Mouse (Mus musculus): ENCODE measurements at regions not wholly inside any gene's neighbourhood (a gene's known extent, or its start where the extent isn't known, plus 50 kb on each side); places are given as distances from the start of the nearest gene placed in this dataset.

- Histone ChIP-seq H3K9me3 (no peaks in the 10 kb centered on the region), H3K4me2 (no peak overlapping the region), H3K27ac (no peak overlapping the region), H3K27me3 (peaks cover 40% of the 10 kb centered on the region), H3K36me3 (no peaks in the 10 kb centered on the region), H3K9ac (no peak overlapping the region), H3K4me1 (peaks cover 5% of the 10 kb centered on the region), H3K4me3 (no peak overlapping the region)
- WGBS = 30% methylated on average over 5 of the region's 5 CpGs
- no peak for ATAC-seq (ENCODE audit: insufficient number of reproducible peaks, low FRiP score, low TSS enrichment, low read depth)
Measured at GRCm38 (mm10) chr13:72370997-72371396, 257.6 kb upstream of the Irx2 start.

GRCm38 (mm10) chr13:72393366-72393765, 235.3 kb upstream of the Irx2 start:
- ATAC-seq (ENCODE audit: insufficient number of reproducible peaks, low FRiP score, low TSS enrichment, low read depth) = no peak
- WGBS = 88% methylated on average over 2 of the region's 2 CpGs
- H3K27ac ChIP-seq = no peak overlapping the region
- H3K4me1 ChIP-seq = no peaks in the 10 kb centered on the region
- H3K4me2 ChIP-seq = no peak overlapping the region
- no peak overlapping the region for H3K9ac ChIP-seq
- no peaks in the 10 kb centered on the region for H3K27me3 ChIP-seq
- no peaks in the 10 kb centered on the region for H3K9me3 ChIP-seq
- H3K36me3 ChIP-seq = no peaks in the 10 kb centered on the region
- H3K4me3 ChIP-seq = no peak overlapping the region

GRCm38 (mm10) chr13:72400677-72401076, 227.9 kb upstream of the Irx2 start:
- peak; percentile 68; the same call in 1 of the 2 replicates for ATAC-seq (ENCODE audit: insufficient number of reproducible peaks, low FRiP score, low TSS enrichment, low read depth)
- Histone ChIP-seq H3K27me3 (no peaks in the 10 kb centered on the region), H3K9me3 (no peaks in the 10 kb centered on the region), H3K4me1 (peaks cover 12% of the 10 kb centered on the region; the same call in 1 of the 2 replicates), H3K36me3 (no peaks in the 10 kb centered on the region), H3K4me3 (no peak overlapping the region), H3K4me2 (peak overlapping the region; percentile 34), H3K27ac (no peak overlapping the region), H3K9ac (no peak overlapping the region)
- 1% methylated on average over 10 of the region's 10 CpGs for WGBS

- Histone ChIP-seq H3K4me1 (no peaks in the 10 kb centered on the region), H3K4me3 (no peak overlapping the region), H3K36me3 (no peaks in the 10 kb centered on the region), H3K9me3 (no peaks in the 10 kb centered on the region), H3K4me2 (no peak overlapping the region), H3K9ac (no peak overlapping the region), H3K27me3 (no peaks in the 10 kb centered on the region), H3K27ac (no peak overlapping the region)
- WGBS = 83% methylated on average over 11 of the region's 11 CpGs
- ATAC-seq (ENCODE audit: insufficient number of reproducible peaks, low FRiP score, low TSS enrichment, low read depth) = no peak
Measured at GRCm38 (mm10) chr13:72409238-72409965, 219.2 kb upstream of the Irx2 start.

- Histone ChIP-seq H3K27ac (no peak overlapping the region), H3K4me2 (no peak overlapping the region), H3K36me3 (no peaks in the 10 kb centered on the region), H3K4me3 (no peak overlapping the region), H3K9me3 (no peaks in the 10 kb centered on the region), H3K9ac (no peak overlapping the region), H3K27me3 (no peaks in the 10 kb centered on the region), H3K4me1 (no peaks in the 10 kb centered on the region)
- ATAC-seq (ENCODE audit: insufficient number of reproducible peaks, low FRiP score, low TSS enrichment, low read depth) = no peak
- 91% methylated on average over 4 of the region's 4 CpGs for WGBS
Measured at GRCm38 (mm10) chr13:72412656-72413055, 216.0 kb upstream of the Irx2 start.

- H3K4me1 ChIP-seq = no peaks in the 10 kb centered on the region
- no peaks in the 10 kb centered on the region for H3K9me3 ChIP-seq
Measured at GRCm38 (mm10) chr13:72416981-72417380, 211.6 kb upstream of the Irx2 start.

GRCm38 (mm10) chr13:72417816-72418215, 210.8 kb upstream of the Irx2 start:
- H3K27ac ChIP-seq = no peak overlapping the region
- H3K4me3 ChIP-seq = no peak overlapping the region
- no peak overlapping the region for H3K9ac ChIP-seq
- no peaks in the 10 kb centered on the region for H3K27me3 ChIP-seq
- H3K36me3 ChIP-seq = no peaks in the 10 kb centered on the region
- H3K9me3 ChIP-seq = no peaks in the 10 kb centered on the region
- WGBS = 86% methylated on average over 3 of the region's 3 CpGs
- no peak overlapping the region for H3K4me2 ChIP-seq
- no peaks in the 10 kb centered on the region for H3K4me1 ChIP-seq
- no peak for ATAC-seq (ENCODE audit: insufficient number of reproducible peaks, low FRiP score, low TSS enrichment, low read depth)

More at GRCm38 (mm10) chr13:72416981-72417380, 211.6 kb upstream of the Irx2 start:
- ATAC-seq (ENCODE audit: insufficient number of reproducible peaks, low FRiP score, low TSS enrichment, low read depth) = no peak
- Histone ChIP-seq H3K4me3 (no peak overlapping the region), H3K27ac (no peak overlapping the region), H3K9ac (no peak overlapping the region), H3K27me3 (no peaks in the 10 kb centered on the region), H3K4me2 (no peak overlapping the region), H3K36me3 (no peaks in the 10 kb centered on the region)
- 79% methylated on average over 2 of the region's 2 CpGs for WGBS

- Histone ChIP-seq H3K27me3 (no peaks in the 10 kb centered on the region), H3K9me3 (no peaks in the 10 kb centered on the region), H3K27ac (no peak overlapping the region), H3K4me2 (no peak overlapping the region), H3K4me3 (no peak overlapping the region), H3K4me1 (no peaks in the 10 kb centered on the region), H3K9ac (no peak overlapping the region), H3K36me3 (no peaks in the 10 kb centered on the region)
- 64% methylated on average over 2 of the region's 2 CpGs for WGBS
- no peak for ATAC-seq (ENCODE audit: insufficient number of reproducible peaks, low FRiP score, low TSS enrichment, low read depth)
Measured at GRCm38 (mm10) chr13:72418285-72418684, 210.3 kb upstream of the Irx2 start.

- no peak for ATAC-seq (ENCODE audit: insufficient number of reproducible peaks, low FRiP score, low TSS enrichment, low read depth)
- Histone ChIP-seq H3K4me2 (no peak overlapping the region), H3K9ac (no peak overlapping the region), H3K27me3 (no peaks in the 10 kb centered on the region), H3K27ac (no peak overlapping the region), H3K9me3 (no peaks in the 10 kb centered on the region), H3K36me3 (no peaks in the 10 kb centered on the region), H3K4me1 (no peaks in the 10 kb centered on the region), H3K4me3 (no peak overlapping the region)
- WGBS = 66% methylated on average over 4 of the region's 4 CpGs
Measured at GRCm38 (mm10) chr13:72419532-72419931, 209.1 kb upstream of the Irx2 start.

GRCm38 (mm10) chr13:72425917-72426316, 202.7 kb upstream of the Irx2 start:
- Histone ChIP-seq H3K4me2 (no peak overlapping the region), H3K9ac (no peak overlapping the region), H3K4me3 (no peak overlapping the region), H3K4me1 (0 out of 2 replicates have a peak, but pooled peaks cover 7% of the 10 kb centered on the region), H3K9me3 (no peaks in the 10 kb centered on the region), H3K27me3 (no peaks in the 10 kb centered on the region), H3K27ac (no peak overlapping the region), H3K36me3 (no peaks in the 10 kb centered on the region)
- 25% methylated on average over 8 of the region's 8 CpGs for WGBS
- ATAC-seq (ENCODE audit: insufficient number of reproducible peaks, low FRiP score, low TSS enrichment, low read depth) = peak; percentile 55; the same call in 1 of the 2 replicates

- ATAC-seq (ENCODE audit: insufficient number of reproducible peaks, low FRiP score, low TSS enrichment, low read depth) = no peak
- no peaks in the 10 kb centered on the region for H3K27me3 ChIP-seq
- no peak overlapping the region for H3K4me2 ChIP-seq
- 69% methylated on average over 3 of the region's 3 CpGs for whole genome bisulfite sequencing
- no peaks in the 10 kb centered on the region for H3K36me3 ChIP-seq
- H3K27ac ChIP-seq = no peak overlapping the region
- no peak overlapping the region for H3K9ac ChIP-seq
- no peaks in the 10 kb centered on the region for H3K9me3 ChIP-seq
- no peak overlapping the region for H3K4me3 ChIP-seq
- H3K4me1 ChIP-seq = no peaks in the 10 kb centered on the region
Measured at GRCm38 (mm10) chr13:72445336-72445735, 183.3 kb upstream of the Irx2 start.

- Histone ChIP-seq H3K9ac (no peak overlapping the region), H3K27me3 (no peaks in the 10 kb centered on the region), H3K27ac (no peak overlapping the region), H3K4me1 (no peaks in the 10 kb centered on the region), H3K36me3 (no peaks in the 10 kb centered on the region), H3K9me3 (no peaks in the 10 kb centered on the region), H3K4me2 (no peak overlapping the region), H3K4me3 (no peak overlapping the region)
- no peak for ATAC-seq (ENCODE audit: insufficient number of reproducible peaks, low FRiP score, low TSS enrichment, low read depth)
- 81% methylated on average over 5 of the region's 5 CpGs for WGBS
Measured at GRCm38 (mm10) chr13:72448458-72449058, 180.1 kb upstream of the Irx2 start.
